Mouse (Mus musculus): ENCODE measurements around the gene Klf16.

DNA sequence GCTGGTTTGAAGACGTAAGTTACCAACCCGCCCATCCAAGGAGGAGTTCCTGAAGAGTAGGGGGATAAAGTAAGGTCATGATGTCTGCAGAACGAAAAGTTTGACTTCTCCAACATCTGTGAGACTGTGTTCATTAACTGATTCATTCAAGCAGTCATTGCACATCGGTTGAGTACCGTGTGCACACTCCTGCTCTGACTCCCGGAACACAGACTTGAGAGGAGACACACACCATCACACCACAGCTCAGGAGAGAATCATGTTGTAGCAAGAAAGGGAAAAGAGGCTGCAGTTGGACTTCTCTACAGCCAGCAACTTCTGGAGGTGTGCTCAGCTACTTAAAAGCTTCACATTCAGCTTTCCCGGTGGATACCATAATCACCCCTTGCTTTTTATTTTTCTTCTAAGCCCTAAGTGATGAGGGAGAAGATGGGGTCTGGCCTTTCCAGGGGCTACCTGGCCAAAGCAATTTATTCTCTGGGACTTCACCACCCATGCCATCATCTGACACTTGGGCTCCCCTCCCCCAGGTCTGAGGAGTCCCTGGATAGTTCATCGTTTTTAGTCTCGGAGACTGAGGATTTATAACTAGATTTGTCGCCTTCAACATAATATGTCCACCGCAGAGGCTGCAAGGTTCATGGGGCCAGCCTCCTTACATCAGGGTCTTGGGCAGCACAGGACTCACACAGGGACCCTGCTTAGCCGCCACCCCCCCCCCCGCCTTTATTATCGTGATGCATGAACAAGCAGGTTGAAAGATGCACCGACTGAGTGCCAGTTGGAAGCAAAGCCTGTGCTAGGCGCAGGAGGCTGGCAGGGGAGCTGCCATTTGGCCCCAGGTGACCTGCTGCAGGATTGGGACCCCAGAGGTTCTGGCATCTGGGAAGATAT is 43.9 kb upstream of the Klf16 start:
- TF ChIP-seq CTCF (IDR thresholded peaks at IDR 0.05; ENCODE audit: low read depth) (no peak), EP300 (IDR thresholded peaks at IDR 0.05; ENCODE audit: low read depth) (no peak)
